Mouse (Mus musculus) neural tube, postnatal 0 days (tissue): ENCODE measurements around the gene Atpaf2. TPM values are rescaled to one million over a fixed set of nuclear protein-coding genes. Genes with fewer than 3 reads are reported as not detected.

ENCODE experiments used
- polyA plus RNA-seq: library from polyadenylated mRNA; unstranded; fragments of >200 nt; fragmentation: Nextera tagmentation; extraction: Ambion mirVana; gene quantifications from 2 replicates; pipeline ENCODE4 v1.2.1, GENCODE M21; 2015

Atpaf2 gene
- polyA plus RNA-seq, result 46.5 and 50.3 TPM in 2 replicates

GRCm38 (mm10) chr11:60417717-60418472, at the start of gene Atpaf2:
Gene Atpaf2, minus strand, starts transcription at chr11:60418457.

GRCm38 (mm10) chr11:60454080-60454744, 36.0 kb upstream of the Atpaf2 start, which contains the start of gene Drg2:
Gene Drg2, plus strand, starts transcription at chr11:60454591.

GRCm38 (mm10) chr11:60416963-60417716, 1.1 kb downstream of the Atpaf2 start, which contains the start of gene Gid4:
Gene Gid4, plus strand, starts transcription at chr11:60417145.

GRCm38 (mm10) chr11:60352559-60353411, 65.5 kb downstream of the Atpaf2 start, which contains the start of the genes Tom1l2 and Drc3:
Gene Tom1l2, minus strand, starts transcription at chr11:60352905.
Gene Drc3, plus strand, starts transcription at chr11:60353329.

Other genes with a start within 250 kb of the Atpaf2 start
- 57.3 and 64.9 TPM in 2 replicates for gene Srebf1, start 195.9 kb downstream of the Atpaf2 start, polyA plus RNA-seq
- 44.2 and 58.1 TPM in 2 replicates for gene Tom1l2, start 65.6 kb downstream of the Atpaf2 start, polyA plus RNA-seq
- gene Drc3, start 65.1 kb downstream of the Atpaf2 start, polyA plus RNA-seq, result 6.5 and 6.6 TPM in 2 replicates
- 22.5 and 23.7 TPM in 2 replicates for gene Gid4, start 1.3 kb downstream of the Atpaf2 start, polyA plus RNA-seq
- gene Drg2, start 36.1 kb upstream of the Atpaf2 start, polyA plus RNA-seq, result 83.4 and 86.0 TPM in 2 replicates
- gene Myo15, start 50.9 kb upstream of the Atpaf2 start, polyA plus RNA-seq, result 0.53 and 0.54 TPM in 2 replicates
- 19.0 and 20.2 TPM in 2 replicates for gene Alkbh5, start 117.9 kb upstream of the Atpaf2 start, polyA plus RNA-seq